21 mouse cellular contexts compared by ENCODE assay signal in the genomic region with DNA sequence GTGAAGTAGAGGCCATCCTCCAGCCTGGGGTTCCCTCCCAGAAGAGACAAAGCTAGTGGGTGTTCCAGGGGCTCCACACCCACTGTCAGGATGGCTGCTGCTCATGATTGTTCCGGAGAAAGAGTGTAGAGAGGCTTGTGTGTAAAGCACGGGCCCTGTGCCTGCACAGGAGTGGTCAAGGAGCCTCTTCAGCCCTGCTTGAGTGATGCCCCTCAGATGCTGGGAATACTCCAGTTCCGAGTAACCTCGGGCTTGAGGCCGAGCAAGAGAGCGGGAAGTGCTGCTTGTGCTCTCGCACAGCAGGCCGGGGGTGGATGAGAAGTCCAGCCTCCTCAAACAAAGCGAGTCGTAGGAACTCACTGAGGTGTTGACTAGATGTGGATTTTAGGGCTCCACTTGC. TPM values are rescaled to one million over a fixed set of nuclear protein-coding genes. Genes with fewer than 3 reads are reported as not detected.
A peak's percentile ranks its signal among the peaks of the same experiment; 100 is the strongest.
DNase-seq lines count a peak whose midpoint lies in the region; ATAC-seq and TF ChIP-seq lines count a peak whose summit lies in the region.
"Had no signal": no experiment of that assay in that cellular context is flagged by ENCODE, and none has a peak within 500 bp of the region (broad histone marks: within the 10 kb centered on the region; RNA-seq: fewer than 3 reads in every experiment).

No protein-coding gene starts in this region.

- peaks cover 15% of the 10 kb centered on the region for H3K36me3 ChIP-seq in embryonic facial prominence, embryonic 13.5 days
- peaks cover 3% of the 10 kb centered on the region; the same call in 1 of the 2 replicates for H3K36me3 ChIP-seq in embryonic facial prominence, embryonic 10.5 days (replicated peaks)
- H3K36me3 ChIP-seq in heart, embryonic 14.5 days (ENCODE audit: control insufficient read depth, insufficient read depth, low read length): peaks cover 9% of the 10 kb centered on the region; the same call in 1 of the 2 replicates
- H3K36me3 ChIP-seq in heart, embryonic 11.5 days (ENCODE audit: control insufficient read depth, insufficient read depth, low read length): no peaks in the 10 kb centered on the region; the same call in 1 of the 2 replicates
- peaks cover 4% of the 10 kb centered on the region; the same call in 1 of the 2 replicates for H3K36me3 ChIP-seq in lung, postnatal 0 days (ENCODE audit: insufficient read depth, low read length)
- H3K36me3 ChIP-seq: embryonic facial prominence, embryonic 15.5 days; G1E; hindbrain, embryonic 15.5 days had no signal

- H3K9ac ChIP-seq in embryonic facial prominence, embryonic 13.5 days: 0 out of 2 replicates have a peak overlapping the region, but pooled peaks have one; percentile 16
- 0 out of 2 replicates have a peak overlapping the region, but pooled peaks have one; percentile 19 for H3K9ac ChIP-seq in heart, embryonic 14.5 days (ENCODE audit: low read length)
- no peak overlapping the region for H3K9ac ChIP-seq in heart, embryonic 11.5 days (ENCODE audit: low read depth, low read length)
- no peak overlapping the region for H3K9ac ChIP-seq in lung, postnatal 0 days (replicated peaks; ENCODE audit: low read depth)
- H3K9ac ChIP-seq: embryonic facial prominence, embryonic 15.5 days; hindbrain, embryonic 15.5 days had no signal

- no peak for DNase-seq in embryonic facial prominence, embryonic 10.5 days (ENCODE audit: low spot score)
- DNase-seq in lung, postnatal 0 days (ENCODE audit: low spot score): peak; percentile 85
- DNase-seq in lung, postnatal 36 days: peak; percentile 85
- DNase-seq in testis, postnatal 10 days (ENCODE audit: low spot score): no peak
- no peak for DNase-seq in embryo, embryonic 10 days (ENCODE audit: low spot score)
- DNase-seq: adrenal gland, adult 8-10 months; B cell, adult 2 months; cerebellum, adult 11 months; cerebellum, adult 9-10 months; cerebellum, postnatal 25 days; gastrocnemius, adult 2 months; gastrocnemius, postnatal 25 days had no signal

- H3K4me3 ChIP-seq in embryonic facial prominence, embryonic 13.5 days: no peak overlapping the region
- H3K4me3 ChIP-seq in embryonic facial prominence, embryonic 10.5 days: no peak overlapping the region
- H3K4me3 ChIP-seq in heart, embryonic 14.5 days (ENCODE audit: control insufficient read depth in 1 of 2, insufficient read depth in 1 of 2, low read depth in 1 of 2, low read length in 2 of 2): no peak overlapping the region
- H3K4me3 ChIP-seq in heart, embryonic 11.5 days (ENCODE audit: low read depth, low read length): no peak overlapping the region
- H3K4me3 ChIP-seq in lung, postnatal 0 days (ENCODE audit: low read depth, low read length): no peak overlapping the region
- H3K4me3 ChIP-seq: embryonic facial prominence, embryonic 15.5 days; erythroblast, embryonic 14.5 days; gastrocnemius, adult 2 months; hindbrain, embryonic 15.5 days had no signal

- H3K27me3 ChIP-seq in embryonic facial prominence, embryonic 13.5 days: no peaks in the 10 kb centered on the region
- H3K27me3 ChIP-seq in embryonic facial prominence, embryonic 10.5 days (replicated peaks; ENCODE audit: low read depth, poor library complexity, severe bottlenecking): no peaks in the 10 kb centered on the region
- no peaks in the 10 kb centered on the region for H3K27me3 ChIP-seq in heart, embryonic 14.5 days (ENCODE audit: control insufficient read depth, insufficient read depth, low read length)
- H3K27me3 ChIP-seq in heart, embryonic 11.5 days (ENCODE audit: control insufficient read depth, insufficient read depth, low read length): no peaks in the 10 kb centered on the region
- H3K27me3 ChIP-seq in lung, postnatal 0 days (replicated peaks; ENCODE audit: insufficient read depth, low read length): no peaks in the 10 kb centered on the region
- H3K27me3 ChIP-seq: embryonic facial prominence, embryonic 15.5 days; hindbrain, embryonic 15.5 days had no signal

- WGBS in embryonic facial prominence, embryonic 13.5 days: 85% methylated on average over 10 of the region's 10 CpGs
- WGBS in embryonic facial prominence, embryonic 10.5 days: 89% methylated on average over 10 of the region's 10 CpGs
- 81% methylated on average over 10 of the region's 10 CpGs for WGBS in heart, embryonic 14.5 days
- WGBS in heart, embryonic 11.5 days (ENCODE audit: insufficient replicate concordance): 79% methylated on average over 10 of the region's 10 CpGs
- 55% methylated on average over 10 of the region's 10 CpGs for WGBS in lung, postnatal 0 days

- ATAC-seq in embryonic facial prominence, embryonic 13.5 days (ENCODE audit: insufficient number of reproducible peaks, insufficient read depth, low FRiP score, low TSS enrichment, low read depth): no peak
- ATAC-seq in heart, embryonic 14.5 days (ENCODE audit: insufficient number of reproducible peaks, insufficient read depth, low FRiP score, low read depth): no peak
- no peak for ATAC-seq in heart, embryonic 11.5 days (replicated peaks; ENCODE audit: insufficient number of reproducible peaks, low FRiP score, low TSS enrichment)
- ATAC-seq in lung, postnatal 0 days: peak; percentile 84
- ATAC-seq: CD4-positive, CD25-positive, alpha-beta regulatory T cell, adult 4 months; forebrain, embryonic 16.5 days had no signal

- peak; percentile 87 for TF ChIP-seq EP300 in lung, postnatal 0 days (IDR thresholded peaks at IDR 0.05)

- H3K4me2 ChIP-seq in embryonic facial prominence, embryonic 13.5 days: no peak overlapping the region
- no peak overlapping the region for H3K4me2 ChIP-seq in heart, embryonic 14.5 days (ENCODE audit: low read length)
- H3K4me2 ChIP-seq in heart, embryonic 11.5 days: no peak overlapping the region
- no peak overlapping the region for H3K4me2 ChIP-seq in lung, postnatal 0 days (replicated peaks; ENCODE audit: low read depth, low read length)
- H3K4me2 ChIP-seq: embryonic facial prominence, embryonic 15.5 days; hindbrain, embryonic 15.5 days had no signal

- no peak for TF ChIP-seq CTCF in lung, postnatal 0 days (IDR thresholded peaks at IDR 0.05)

- H3K9me3 ChIP-seq in embryonic facial prominence, embryonic 13.5 days: no peaks in the 10 kb centered on the region
- no peaks in the 10 kb centered on the region for H3K9me3 ChIP-seq in embryonic facial prominence, embryonic 10.5 days
- H3K9me3 ChIP-seq in heart, embryonic 14.5 days (ENCODE audit: control insufficient read depth, low read length): no peaks in the 10 kb centered on the region
- H3K9me3 ChIP-seq in heart, embryonic 11.5 days (replicated peaks; ENCODE audit: control insufficient read depth, low read length): no peaks in the 10 kb centered on the region
- H3K9me3 ChIP-seq in lung, postnatal 0 days (ENCODE audit: low read length): no peaks in the 10 kb centered on the region
- H3K9me3 ChIP-seq: embryonic facial prominence, embryonic 15.5 days; G1E; hindbrain, embryonic 15.5 days had no signal

- H3K4me1 ChIP-seq in embryonic facial prominence, embryonic 13.5 days: peaks cover 37% of the 10 kb centered on the region
- H3K4me1 ChIP-seq in embryonic facial prominence, embryonic 10.5 days: peaks cover 40% of the 10 kb centered on the region
- H3K4me1 ChIP-seq in heart, embryonic 14.5 days (ENCODE audit: control insufficient read depth in 2 of 2, insufficient read depth in 2 of 2, low read length in 2 of 2): peaks cover 33 to 41% of the 10 kb centered on the region in 2 experiments
- peaks cover 40% of the 10 kb centered on the region for H3K4me1 ChIP-seq in heart, embryonic 11.5 days (ENCODE audit: control insufficient read depth, insufficient read depth, low read length)
- H3K4me1 ChIP-seq in lung, postnatal 0 days (ENCODE audit: insufficient read depth, low read depth, low read length): peaks cover 42% of the 10 kb centered on the region

- H3K27ac ChIP-seq in embryonic facial prominence, embryonic 13.5 days: no peak overlapping the region
- no peak overlapping the region for H3K27ac ChIP-seq in embryonic facial prominence, embryonic 10.5 days (replicated peaks)
- H3K27ac ChIP-seq in heart, embryonic 14.5 days (replicated peaks in 1 of 2; ENCODE audit: control insufficient read depth in 1 of 2, insufficient read depth in 1 of 2, low read depth in 2 of 2, low read length in 2 of 2): no peak overlapping the region
- H3K27ac ChIP-seq in heart, embryonic 11.5 days (ENCODE audit: low read depth, low read length): no peak overlapping the region
- H3K27ac ChIP-seq in lung, postnatal 0 days (ENCODE audit: low read length): peak overlapping the region; percentile 34; the same call in 1 of the 2 replicates
- H3K27ac ChIP-seq: embryonic facial prominence, embryonic 15.5 days; gastrocnemius, adult 2 months; hindbrain, embryonic 15.5 days had no signal

RNA-seq across cellular contexts. Expression of a gene that starts 46.3 kb away (rescaled TPM):
- 17.3 and 24.8 TPM in 2 replicates for polyA plus RNA-seq in embryonic facial prominence, embryonic 13.5 days (2015; fragmentation: Nextera tagmentation; extraction: Ambion mirVana)
- 9.8 and 10.2 TPM in 2 replicates for polyA plus RNA-seq in embryonic facial prominence, embryonic 10.5 days (2016; fragmentation: Nextera tagmentation; extraction: Ambion mirVana)
- 19.9 and 21.7 TPM in 2 replicates for polyA plus RNA-seq in heart, embryonic 14.5 days (2014; fragmentation: Nextera tagmentation; extraction: Ambion mirVana)
- polyA plus RNA-seq in heart, embryonic 11.5 days (2014; fragmentation: Nextera tagmentation; extraction: Ambion mirVana): 15.6 and 16.4 TPM in 2 replicates
- polyA plus RNA-seq in lung, postnatal 0 days (2015; fragmentation: Nextera tagmentation; extraction: Ambion mirVana): 45.4 and 50.6 TPM in 2 replicates
- polyA plus RNA-seq: G1E had no signal

Comparison
In these comparisons a context has a peak if more than half of its experiments do, and no peak if none do; other contexts are left out.
1. H3K9ac ChIP-seq: peak in embryonic facial prominence, embryonic 13.5 days (single experiment) and heart, embryonic 14.5 days (single experiment); none in heart, embryonic 11.5 days (single experiment) and lung, postnatal 0 days (single experiment).
2. DNase-seq: peak in lung, postnatal 0 days (single experiment) and lung, postnatal 36 days (single experiment); none in embryonic facial prominence, embryonic 10.5 days (single experiment), testis, postnatal 10 days (single experiment) and embryo, embryonic 10 days (single experiment).